Mouse (Mus musculus): ENCODE measurements at regions not wholly inside any gene's neighbourhood (a gene's known extent, or its start where the extent isn't known, plus 50 kb on each side); places are given as distances from the start of the nearest gene placed in this dataset.

- DNase-seq: no peak
Measured at GRCm38 (mm10) chr4:69971721-69972120, 438.5 kb downstream of the Cdk5rap2 start.

GRCm38 (mm10) chr4:69968424-69968823 is 441.8 kb downstream of the Cdk5rap2 start:
- no peak for DNase-seq
